Mouse (Mus musculus) gastrocnemius, adult 2 months (tissue): ENCODE data around the gene Fam71e1. TPM values are rescaled to one million over a fixed set of nuclear protein-coding genes. Genes with fewer than 3 reads are reported as not detected.

Experiments
- DNase-seq: peaks from one replicate; pipeline ENCODE4 v3.0.0; 2022
- H3K27ac ChIP-seq: fragments of 200-600 bp; 2 replicates; pipeline ENCODE4 v1.8.1; 2022; ENCODE audit warnings: mild to moderate bottlenecking
- H3K4me3 ChIP-seq: fragments of 200-600 bp; 2 replicates; pipeline ENCODE4 v1.8.1; 2022; ENCODE audit warnings: mild to moderate bottlenecking, moderate library complexity
- CTCF ChIP-seq: fragments of 200-600 bp; IDR thresholded peaks from 2 replicates; pipeline ENCODE4 v1.8.1; 2022; ENCODE audit warnings: antibody characterized with exemption, mild to moderate bottlenecking, moderate library complexity
- intact Hi-C: fragments of 180-260 bp; cut with DNase I; formaldehyde crosslinking; loops from one replicate; pipeline ENCODE4 v1.15.1; 2025
- total RNA-seq, 2 experiments: library from RNA; stranded (reverse); gene quantifications; 2 replicates each; pipeline ENCODE4 v1.2.3; 2021

The Fam71e1 gene
- total RNA-seq, 2 experiments from 2014 or later, result 2.4 to 5.5 TPM

GRCm38 (mm10) chr7:44525126-44525832, 28.9 kb downstream of the Fam71e1 start:
- peak; percentile 98 for DNase-seq
- intact Hi-C loops, result no loop called here
- Histone ChIP-seq H3K27ac (peak overlapping the region; percentile 99), H3K4me3 (peak overlapping the region; percentile 79)
- TF ChIP-seq CTCF, result no peak

- no peak for TF ChIP-seq CTCF
- intact Hi-C loops, result loop anchor here (2.0 kb wide), 1 partner anchor 26 kb away; no protein-coding TSS in a partner anchor
- peak; percentile 21 for DNase-seq
- peak overlapping the region; percentile 99 for H3K27ac ChIP-seq
- no peak overlapping the region for H3K4me3 ChIP-seq
Observed at GRCm38 (mm10) chr7:44526414-44527154, 30.2 kb downstream of the Fam71e1 start.

GRCm38 (mm10) chr7:44527483-44528398, 31.4 kb downstream of the Fam71e1 start:
- intact Hi-C loops, result loop anchor here (2.0 kb wide), 2 partner anchors 21 to 27 kb away; partner anchors contain the start of gene Pold1
- TF ChIP-seq CTCF, result peak; percentile 85
- peak; percentile 95 for DNase-seq
- Histone ChIP-seq H3K27ac (peak overlapping the region; percentile 99), H3K4me3 (peak overlapping the region; percentile 73)

- DNase-seq, result no peak
- no peak for TF ChIP-seq CTCF
- Histone ChIP-seq H3K27ac (no peak overlapping the region), H3K4me3 (no peak overlapping the region)
- intact Hi-C loops, result loop anchor here (2.0 kb wide), 1 partner anchor 19 kb away; the partner anchor contains the start of gene Pold1
Observed at GRCm38 (mm10) chr7:44529518-44529917, 33.1 kb downstream of the Fam71e1 start.

- TF ChIP-seq CTCF, result no peak
- Histone ChIP-seq H3K4me3 (no peak overlapping the region), H3K27ac (no peak overlapping the region)
- no peak for DNase-seq
- intact Hi-C loops, result no loop called here
Observed at GRCm38 (mm10) chr7:44530507-44530906, 34.1 kb downstream of the Fam71e1 start.

- no peak for TF ChIP-seq CTCF
- no peak for DNase-seq
- intact Hi-C loops, result no loop called here
- H3K27ac ChIP-seq, result no peak overlapping the region
- H3K4me3 ChIP-seq, result no peak overlapping the region
Observed at GRCm38 (mm10) chr7:44531207-44531606, 34.8 kb downstream of the Fam71e1 start.

GRCm38 (mm10) chr7:44531946-44532732, 35.8 kb downstream of the Fam71e1 start, which contains the start of gene Spib:
TSS of gene Spib (minus strand) at chr7:44532071.
- DNase-seq, result no peak
- no peak within 1 kb of the TSS for H3K27ac ChIP-seq
- intact Hi-C loops, result no loop called here
- no peak for TF ChIP-seq CTCF
- no peak within 1 kb of the TSS for H3K4me3 ChIP-seq

- no peak for TF ChIP-seq CTCF
- peak; percentile 24 for DNase-seq
- H3K27ac ChIP-seq, result no peak overlapping the region
- no peak overlapping the region for H3K4me3 ChIP-seq
- intact Hi-C loops, result no loop called here
Observed at GRCm38 (mm10) chr7:44532918-44533745, 36.8 kb downstream of the Fam71e1 start.

GRCm38 (mm10) chr7:44533746-44534045, 37.3 kb downstream of the Fam71e1 start:
- no peak for TF ChIP-seq CTCF
- no peak for DNase-seq
- intact Hi-C loops, result no loop called here
- no peak overlapping the region for H3K27ac ChIP-seq
- no peak overlapping the region for H3K4me3 ChIP-seq

GRCm38 (mm10) chr7:44534242-44534641, 37.9 kb downstream of the Fam71e1 start:
- no peak overlapping the region for H3K4me3 ChIP-seq
- TF ChIP-seq CTCF, result no peak
- intact Hi-C loops, result no loop called here
- no peak overlapping the region for H3K27ac ChIP-seq
- no peak for DNase-seq

- intact Hi-C loops, result no loop called here
Observed at GRCm38 (mm10) chr7:44534656-44535441, 38.5 kb downstream of the Fam71e1 start.

More at GRCm38 (mm10) chr7:44534656-44535441, 38.5 kb downstream of the Fam71e1 start:
- TF ChIP-seq CTCF, result no peak
- H3K27ac ChIP-seq, result no peak overlapping the region
- H3K4me3 ChIP-seq, result no peak overlapping the region
- DNase-seq, result no peak
